Mouse (Mus musculus) lung, embryonic 15.5 days (tissue): Measurements from ENCODE around the gene Lekr1. TPM values are rescaled to one million over a fixed set of nuclear protein-coding genes. Genes with fewer than 3 reads are reported as not detected.

Experiments
- ATAC-seq: fragments of 200-750 bp; cut with Nextera tagmentation; 2 replicates; pipeline ENCODE4 v1.8.0; 2017; ENCODE audit warnings: moderate number of reproducible peaks, borderline replicate concordance; ENCODE audit not compliant: low FRiP score, low TSS enrichment; ENCODE audit errors: extremely low read depth
- H3K27ac ChIP-seq: fragments of 300-500 bp; sonication (generic); 2 replicates; pipeline ENCODE4 v1.5.1; 2015; ENCODE audit warnings: moderate library complexity, mild to moderate bottlenecking, inconsistent platforms
- H3K27me3 ChIP-seq: fragments of 300-500 bp; sonication (generic); 2 replicates; pipeline ENCODE4 v1.6.1; 2015; ENCODE audit warnings: inconsistent platforms
- H3K36me3 ChIP-seq: fragments of 300-500 bp; sonication (generic); 2 replicates; pipeline ENCODE4 v1.6.1; 2015; ENCODE audit warnings: inconsistent platforms
- H3K4me1 ChIP-seq: fragments of 300-500 bp; sonication (generic); 2 replicates; pipeline ENCODE4 v1.6.1; 2015; ENCODE audit warnings: inconsistent platforms
- H3K4me2 ChIP-seq: fragments of 300-500 bp; sonication (generic); 2 replicates; pipeline ENCODE4 v1.6.1; 2015; ENCODE audit warnings: inconsistent platforms, mild to moderate bottlenecking, moderate library complexity
- H3K4me3 ChIP-seq: fragments of 300-500 bp; sonication (generic); 2 replicates; pipeline ENCODE4 v1.5.1; 2015; ENCODE audit warnings: mild to moderate bottlenecking, inconsistent platforms
- H3K9ac ChIP-seq: fragments of 300-500 bp; sonication (generic); 2 replicates; pipeline ENCODE4 v1.6.1; 2015; ENCODE audit warnings: inconsistent platforms
- H3K9me3 ChIP-seq: fragments of 300-500 bp; sonication (generic); 2 replicates; pipeline ENCODE4 v1.6.1; 2016; ENCODE audit warnings: inconsistent platforms
- WGBS: fragments of 180-500 bp; shearing (Covaris S2); methylation state at CpG from one replicate; pipeline ENCODE4 v1.1.7; 2015; 5-methylcytosine and 5-hydroxymethylcytosine counted together
- polyA plus RNA-seq: library from polyadenylated mRNA; unstranded; fragments of >200 nt; fragmentation: Nextera tagmentation; extraction: Ambion mirVana; gene quantifications from 2 replicates; pipeline ENCODE4 v1.2.1, GENCODE M21; 2015

Lekr1 gene
- polyA plus RNA-seq, 1 experiment from 2014 or later: 8.7 TPM

DNA sequence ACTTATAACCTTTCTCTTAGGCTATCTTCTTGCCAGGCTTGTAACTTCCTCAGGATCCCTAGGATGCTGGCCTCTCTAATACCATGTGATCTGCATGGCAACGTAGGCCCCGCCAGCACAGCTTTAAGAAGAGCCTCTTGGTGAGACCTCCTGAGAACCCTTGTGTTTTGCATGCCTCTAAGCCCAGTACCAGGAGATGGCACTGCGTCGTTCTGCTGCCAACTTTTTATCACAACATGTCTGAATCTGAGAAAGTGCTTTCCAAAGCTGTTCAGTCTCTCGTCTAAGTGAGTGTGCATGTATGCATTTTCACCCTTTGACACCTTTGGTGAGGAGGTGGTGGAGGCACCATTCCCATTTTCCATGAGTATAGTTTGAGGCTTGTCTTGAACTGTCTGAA, 116.2 kb downstream of the Lekr1 start:
- Histone ChIP-seq H3K4me1 (no peaks in the 10 kb centered on the region), H3K4me2 (no peak overlapping the region), H3K9me3 (no peaks in the 10 kb centered on the region), H3K27ac (no peak overlapping the region), H3K9ac (no peak overlapping the region), H3K4me3 (no peak overlapping the region), H3K27me3 (no peaks in the 10 kb centered on the region), H3K36me3 (no peaks in the 10 kb centered on the region)
- no peak for ATAC-seq
- WGBS: 60% methylated on average over 5 of the region's 5 CpGs

GRCm38 (mm10) chr3:65790076-65790685, 124.2 kb downstream of the Lekr1 start:
- Histone ChIP-seq H3K9ac (no peak overlapping the region), H3K4me1 (no peaks in the 10 kb centered on the region), H3K36me3 (no peaks in the 10 kb centered on the region), H3K4me2 (no peak overlapping the region), H3K27ac (no peak overlapping the region), H3K9me3 (no peaks in the 10 kb centered on the region), H3K4me3 (no peak overlapping the region), H3K27me3 (no peaks in the 10 kb centered on the region)
- no peak for ATAC-seq
- 18% methylated on average over 3 of the region's 3 CpGs for WGBS

DNA sequence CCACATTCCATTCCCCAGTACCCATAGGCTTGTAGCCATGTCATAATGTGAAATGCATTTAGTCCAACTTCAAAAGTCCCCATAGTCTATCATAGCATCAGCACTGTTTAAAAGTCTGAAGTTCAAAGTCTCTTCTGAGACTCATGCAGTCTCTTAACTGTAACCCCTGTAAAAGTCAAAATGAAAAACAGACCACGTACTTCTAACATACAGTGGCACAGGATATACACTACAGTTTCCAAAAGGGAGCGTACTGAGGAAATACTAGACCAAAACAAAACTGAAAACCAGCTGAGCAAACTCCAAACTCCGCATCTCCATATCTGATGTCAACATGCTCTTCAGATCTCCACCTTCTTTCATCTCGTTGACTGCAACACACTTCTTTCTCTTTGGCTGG, 127.5 kb downstream of the Lekr1 start:
- no peaks in the 10 kb centered on the region for H3K27me3 ChIP-seq
- no peak overlapping the region for H3K27ac ChIP-seq
- H3K4me1 ChIP-seq: no peaks in the 10 kb centered on the region
- H3K9me3 ChIP-seq: no peaks in the 10 kb centered on the region
- no peak overlapping the region for H3K9ac ChIP-seq
- 80% methylated on average over 4 of the region's 4 CpGs for WGBS
- no peak overlapping the region for H3K4me3 ChIP-seq
- no peak for ATAC-seq
- no peaks in the 10 kb centered on the region for H3K36me3 ChIP-seq
- H3K4me2 ChIP-seq: no peak overlapping the region

DNA sequence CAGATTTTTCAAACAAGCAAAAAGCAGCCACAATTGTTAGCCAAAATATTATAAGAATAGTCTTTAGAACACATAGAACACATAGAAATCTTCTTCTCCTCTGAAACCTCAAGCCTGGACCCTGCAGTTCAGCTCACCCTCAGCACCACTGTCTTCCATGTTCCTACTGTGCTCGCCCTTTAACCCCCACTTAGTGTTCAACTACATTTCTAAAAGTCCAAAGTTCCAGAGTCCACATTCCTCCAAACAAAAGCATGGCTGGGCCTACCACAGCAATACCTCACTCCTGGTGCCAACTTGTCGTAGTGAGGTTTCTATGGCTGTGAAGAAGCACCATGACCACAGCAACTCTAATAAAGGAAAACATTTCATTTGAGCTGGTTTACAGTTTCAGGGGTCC, 128.7 kb downstream of the Lekr1 start:
- no peaks in the 10 kb centered on the region for H3K9me3 ChIP-seq
- H3K4me1 ChIP-seq: no peaks in the 10 kb centered on the region
- ATAC-seq: no peak
- no peak overlapping the region for H3K9ac ChIP-seq
- WGBS: 81% methylated on average over 2 of the region's 2 CpGs
- no peak overlapping the region for H3K27ac ChIP-seq
- no peaks in the 10 kb centered on the region for H3K27me3 ChIP-seq
- no peak overlapping the region for H3K4me3 ChIP-seq
- no peak overlapping the region for H3K4me2 ChIP-seq
- no peaks in the 10 kb centered on the region for H3K36me3 ChIP-seq

DNA sequence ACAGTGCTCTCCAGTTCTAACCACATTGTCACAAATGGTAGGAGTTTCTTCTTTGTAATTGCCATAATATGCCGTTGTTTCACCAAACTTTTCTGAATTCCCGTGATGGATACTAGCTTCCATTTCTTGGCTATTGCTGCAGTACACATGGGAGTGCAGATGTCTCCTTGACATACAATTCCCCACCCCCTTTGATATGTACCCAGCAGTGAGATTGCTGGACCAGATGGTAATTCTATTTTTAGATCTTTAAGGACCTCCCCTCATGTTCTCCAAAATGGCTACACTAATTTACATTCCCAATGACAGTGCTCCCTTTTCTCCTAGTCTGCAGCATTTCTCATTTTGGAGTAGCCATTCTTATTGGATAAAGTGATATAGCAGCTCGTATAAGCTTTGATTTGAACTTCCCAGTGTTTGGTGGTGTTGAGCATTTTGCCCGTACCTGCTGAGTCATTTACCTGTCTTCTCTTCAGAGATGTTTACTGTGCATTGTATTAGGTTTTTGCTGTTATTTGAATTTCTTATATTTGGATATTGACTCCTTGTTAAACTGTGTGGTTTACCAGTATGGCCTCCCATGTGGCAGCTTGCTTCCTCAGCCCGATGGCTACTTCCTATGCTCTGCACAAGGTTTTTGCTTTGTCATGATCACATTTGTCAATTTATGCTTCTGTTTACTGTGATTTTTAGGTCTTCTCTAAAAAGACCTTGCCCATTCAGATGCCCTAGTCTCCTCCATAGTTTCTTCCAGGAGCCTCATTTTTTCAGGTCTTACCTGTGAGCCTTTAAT, 131.5 kb downstream of the Lekr1 start:
- no peak for ATAC-seq
- H3K4me1 ChIP-seq: no peaks in the 10 kb centered on the region
- no peaks in the 10 kb centered on the region for H3K27me3 ChIP-seq
- no peaks in the 10 kb centered on the region for H3K36me3 ChIP-seq
- no peak overlapping the region for H3K4me3 ChIP-seq
- no peak overlapping the region for H3K4me2 ChIP-seq
- no peaks in the 10 kb centered on the region for H3K9me3 ChIP-seq
- no peak overlapping the region for H3K27ac ChIP-seq
- H3K9ac ChIP-seq: no peak overlapping the region
- 84% methylated on average over 5 of the region's 5 CpGs for WGBS

GRCm38 (mm10) chr3:65800962-65801361, 134.9 kb downstream of the Lekr1 start:
- H3K27me3 ChIP-seq: no peaks in the 10 kb centered on the region
- H3K36me3 ChIP-seq: no peaks in the 10 kb centered on the region
- H3K27ac ChIP-seq: no peak overlapping the region
- no peaks in the 10 kb centered on the region for H3K9me3 ChIP-seq
- no peaks in the 10 kb centered on the region; the same call in 1 of the 2 replicates for H3K4me1 ChIP-seq
- H3K4me3 ChIP-seq: no peak overlapping the region
- H3K4me2 ChIP-seq: no peak overlapping the region
- H3K9ac ChIP-seq: no peak overlapping the region
- WGBS: 80% methylated on average over 4 of the region's 4 CpGs
- ATAC-seq: no peak

DNA sequence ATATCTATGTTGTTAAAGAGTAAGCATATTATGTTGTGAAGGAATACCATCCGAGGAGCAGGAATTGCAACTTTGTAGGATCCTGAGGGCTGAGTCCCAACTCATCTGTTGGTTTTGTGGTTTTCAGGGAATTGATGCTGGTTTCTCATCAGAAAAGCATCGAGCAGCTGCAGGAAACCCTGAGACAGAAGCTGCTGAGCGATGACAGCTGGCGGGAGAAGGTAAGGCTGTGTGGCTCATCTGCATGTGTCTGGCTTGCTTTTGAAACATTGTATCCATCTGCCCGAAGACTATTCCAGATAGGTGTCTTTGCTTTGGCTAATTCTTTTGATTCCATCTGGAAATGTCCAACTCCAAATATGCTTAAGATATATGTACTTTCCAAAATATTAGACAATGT, 136.2 kb downstream of the Lekr1 start:
- Histone ChIP-seq H3K27ac (no peak overlapping the region), H3K9me3 (no peaks in the 10 kb centered on the region), H3K36me3 (no peaks in the 10 kb centered on the region), H3K4me3 (no peak overlapping the region), H3K4me1 (no peaks in the 10 kb centered on the region; the same call in 1 of the 2 replicates), H3K4me2 (no peak overlapping the region), H3K27me3 (no peaks in the 10 kb centered on the region), H3K9ac (no peak overlapping the region)
- WGBS: 75% methylated on average over 5 of the region's 5 CpGs
- ATAC-seq: no peak

GRCm38 (mm10) chr3:65802868-65803267, 136.8 kb downstream of the Lekr1 start:
- H3K4me2 ChIP-seq: no peak overlapping the region
- WGBS: 42% methylated on average over 5 of the region's 5 CpGs
- H3K9ac ChIP-seq: no peak overlapping the region
- H3K36me3 ChIP-seq: no peaks in the 10 kb centered on the region
- no peak overlapping the region for H3K27ac ChIP-seq
- H3K27me3 ChIP-seq: no peaks in the 10 kb centered on the region
- H3K9me3 ChIP-seq: no peaks in the 10 kb centered on the region
- no peaks in the 10 kb centered on the region; the same call in 1 of the 2 replicates for H3K4me1 ChIP-seq
- no peak overlapping the region for H3K4me3 ChIP-seq
- ATAC-seq: peak; percentile 74; the same call in 1 of the 2 replicates

DNA sequence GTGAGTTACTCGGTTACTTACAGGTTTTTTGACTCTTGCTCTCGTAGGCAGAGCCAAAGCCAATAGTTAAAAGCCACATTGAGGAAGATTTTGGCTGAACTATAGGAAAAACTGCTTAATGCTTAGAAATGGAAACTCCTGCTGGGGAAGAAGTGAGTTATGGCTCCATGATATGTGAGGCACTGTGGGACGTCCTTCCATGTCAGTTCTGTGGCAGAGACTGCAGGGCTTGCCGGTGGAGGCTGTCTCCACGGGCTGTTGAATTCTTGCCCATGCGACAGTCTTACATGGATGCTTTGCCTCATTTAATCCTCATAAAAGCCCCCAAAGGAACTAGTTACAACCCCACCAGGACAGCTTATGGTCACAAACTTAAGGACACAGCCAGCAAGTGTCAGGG, 148.9 kb downstream of the Lekr1 start:
- Histone ChIP-seq H3K4me3 (no peak overlapping the region), H3K27ac (no peak overlapping the region), H3K4me2 (no peak overlapping the region), H3K27me3 (no peaks in the 10 kb centered on the region), H3K4me1 (no peaks in the 10 kb centered on the region), H3K9ac (no peak overlapping the region), H3K9me3 (no peaks in the 10 kb centered on the region), H3K36me3 (no peaks in the 10 kb centered on the region)
- 80% methylated on average over 6 of the region's 6 CpGs for WGBS
- no peak for ATAC-seq

DNA sequence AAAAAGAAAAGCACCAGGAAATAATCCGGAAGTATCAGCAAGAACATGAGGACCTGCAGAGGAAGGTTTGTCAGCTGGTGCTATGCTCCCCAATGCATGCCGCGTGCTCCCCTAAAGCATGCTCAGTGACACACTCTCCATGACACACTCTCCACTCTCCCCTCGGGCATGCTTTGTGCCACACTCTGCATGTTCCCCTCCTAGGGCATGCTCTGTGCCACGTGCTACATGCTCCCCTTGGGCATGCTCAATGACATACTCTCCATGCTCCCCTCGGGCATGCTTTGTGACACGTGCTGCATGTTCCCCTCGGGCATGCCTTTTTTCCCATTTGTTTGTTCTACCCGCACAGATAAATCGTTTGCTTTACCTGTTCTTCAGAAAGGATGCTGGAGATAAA, 150.0 kb downstream of the Lekr1 start:
- Histone ChIP-seq H3K9me3 (no peaks in the 10 kb centered on the region), H3K27me3 (no peaks in the 10 kb centered on the region), H3K4me1 (no peaks in the 10 kb centered on the region), H3K9ac (no peak overlapping the region), H3K27ac (no peak overlapping the region), H3K4me3 (no peak overlapping the region), H3K36me3 (no peaks in the 10 kb centered on the region), H3K4me2 (no peak overlapping the region)
- no peak for ATAC-seq
- 87% methylated on average over 10 of the region's 10 CpGs for WGBS

- Histone ChIP-seq H3K4me1 (no peaks in the 10 kb centered on the region), H3K9me3 (no peaks in the 10 kb centered on the region), H3K36me3 (no peaks in the 10 kb centered on the region), H3K27me3 (no peaks in the 10 kb centered on the region), H3K4me3 (no peak overlapping the region), H3K4me2 (no peak overlapping the region), H3K9ac (no peak overlapping the region), H3K27ac (no peak overlapping the region)
- 55% methylated on average over 4 of the region's 4 CpGs for WGBS
- ATAC-seq: no peak
Observed at GRCm38 (mm10) chr3:65818597-65818996, 152.6 kb downstream of the Lekr1 start.

GRCm38 (mm10) chr3:65819841-65820240, 153.8 kb downstream of the Lekr1 start:
- 37% methylated on average over 6 of the region's 6 CpGs for WGBS
- Histone ChIP-seq H3K36me3 (no peaks in the 10 kb centered on the region), H3K27ac (no peak overlapping the region; the same call in 1 of the 2 replicates), H3K27me3 (no peaks in the 10 kb centered on the region), H3K9me3 (no peaks in the 10 kb centered on the region), H3K4me2 (no peak overlapping the region), H3K4me3 (no peak overlapping the region), H3K4me1 (peaks cover 3% of the 10 kb centered on the region; the same call in 1 of the 2 replicates), H3K9ac (no peak overlapping the region)
- ATAC-seq: no peak
